Mouse (Mus musculus): ENCODE measurements around the gene Lpin2. TPM values are rescaled to one million over a fixed set of nuclear protein-coding genes. Genes with fewer than 3 reads are reported as not detected.

Lpin2 gene
- polyA plus RNA-seq (2014; fragmentation: Nextera tagmentation; extraction: Ambion mirVana) = 32.1 and 35.7 TPM in 2 replicates

GRCm38 (mm10) chr17:71182211-71182721, at the start of gene Lpin2:
Gene Lpin2, plus strand, starts transcription at chr17:71182560.
- no peak for ATAC-seq (ENCODE audit: low read depth)
- Histone ChIP-seq H3K36me3 (ENCODE audit: control insufficient read depth, insufficient read depth, low read length) (no peaks in the 10 kb centered on the region), H3K27me3 (replicated peaks; ENCODE audit: control insufficient read depth, insufficient read depth, low read length) (no peaks in the 10 kb centered on the region), H3K27ac (replicated peaks; ENCODE audit: low read depth, low read length) (peak within 1 kb of the TSS; percentile 92), H3K4me3 (ENCODE audit: low read depth, low read length) (peak within 1 kb of the TSS; percentile 85), H3K4me2 (ENCODE audit: low read depth, low read length) (peak within 1 kb of the TSS; percentile 77), H3K9me3 (ENCODE audit: control insufficient read depth, low read length) (no peaks in the 10 kb centered on the region), H3K4me1 (ENCODE audit: control insufficient read depth, insufficient read depth, low read length) (peaks cover 17% of the 10 kb centered on the region), H3K9ac (ENCODE audit: low read depth, low read length) (peak within 1 kb of the TSS; percentile 97)
- WGBS = 15% methylated on average over 6 of the region's 6 CpGs
- peak; percentile 35 for DNase-seq (ENCODE audit: low spot score)

DNA sequence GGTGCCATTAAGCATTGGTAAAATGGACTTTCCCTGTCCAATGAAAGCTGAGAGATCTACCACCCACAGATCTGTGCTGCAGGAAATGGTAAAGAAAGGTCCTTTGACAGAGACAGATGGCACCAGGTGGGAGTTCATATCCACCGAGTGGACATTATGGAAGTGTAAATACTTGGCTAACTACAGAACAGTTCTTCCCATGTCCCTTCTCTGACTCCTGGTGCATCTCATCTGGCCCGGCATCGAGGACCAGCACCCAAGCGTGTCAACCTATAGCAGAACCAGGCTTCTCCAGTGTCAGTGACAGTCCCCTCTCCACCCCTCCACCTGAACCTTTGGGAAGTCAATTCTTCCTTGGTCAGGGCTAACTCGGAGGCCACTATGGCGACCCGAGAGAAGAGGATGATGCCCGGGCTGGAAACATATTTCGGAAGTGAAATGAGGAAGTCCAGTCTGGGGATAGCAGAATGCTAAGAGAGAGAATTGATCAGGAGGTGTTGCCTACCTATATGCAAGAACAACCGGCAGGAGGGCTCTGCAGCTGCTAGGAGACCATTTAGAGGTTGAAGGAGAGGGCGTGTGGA, 49.4 kb upstream of the Lpin2 start:
- Histone ChIP-seq H3K4me1 (ENCODE audit: control insufficient read depth, insufficient read depth, low read length) (peaks cover under 1% of the 10 kb centered on the region; the same call in 1 of the 2 replicates), H3K4me2 (ENCODE audit: low read depth, low read length) (no peak overlapping the region), H3K27me3 (replicated peaks; ENCODE audit: control insufficient read depth, insufficient read depth, low read length) (no peaks in the 10 kb centered on the region), H3K9me3 (ENCODE audit: control insufficient read depth, low read length) (no peaks in the 10 kb centered on the region), H3K27ac (replicated peaks; ENCODE audit: low read depth, low read length) (no peak overlapping the region), H3K9ac (ENCODE audit: low read depth, low read length) (no peak overlapping the region), H3K4me3 (ENCODE audit: low read depth, low read length) (no peak overlapping the region), H3K36me3 (ENCODE audit: control insufficient read depth, insufficient read depth, low read length) (no peaks in the 10 kb centered on the region)
- no peak for ATAC-seq (ENCODE audit: low read depth)
- WGBS = 85% methylated on average over 11 of the region's 11 CpGs
- no peak for DNase-seq (ENCODE audit: low spot score)

DNA sequence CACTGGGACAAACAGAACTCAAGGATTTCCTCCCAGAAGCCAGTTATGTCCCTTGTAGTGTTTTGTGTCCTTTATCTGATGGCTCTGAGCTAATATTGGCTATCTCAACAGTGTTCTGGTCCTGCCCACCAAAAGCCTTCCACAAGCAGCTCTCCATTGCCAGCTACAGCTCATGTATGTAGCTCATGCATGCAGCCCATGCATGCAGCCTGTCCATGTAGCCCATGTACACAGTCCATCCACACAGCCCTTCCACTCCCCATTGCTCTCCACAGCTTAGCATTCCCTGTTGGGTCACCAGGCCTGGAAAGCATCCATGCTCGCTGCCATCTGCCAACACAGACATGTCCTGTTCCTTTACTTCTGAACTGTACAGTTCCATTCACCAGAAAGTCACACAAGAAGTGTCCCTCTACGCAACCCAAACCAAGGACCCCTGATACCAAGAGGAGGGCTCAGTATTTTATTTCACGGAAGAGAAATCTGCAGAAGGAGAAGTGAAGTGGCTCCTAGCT, 47.9 kb upstream of the Lpin2 start:
- ATAC-seq (ENCODE audit: low read depth) = no peak

GRCm38 (mm10) chr17:71135108-71135507, 47.3 kb upstream of the Lpin2 start:
- no peak overlapping the region for H3K27ac ChIP-seq (replicated peaks; ENCODE audit: low read depth, low read length)
- H3K4me2 ChIP-seq (ENCODE audit: low read depth, low read length) = no peak overlapping the region
- ATAC-seq (ENCODE audit: low read depth) (no peak), DNase-seq (ENCODE audit: low spot score) (no peak)
- H3K36me3 ChIP-seq (ENCODE audit: control insufficient read depth, insufficient read depth, low read length) = no peaks in the 10 kb centered on the region
- H3K9me3 ChIP-seq (ENCODE audit: control insufficient read depth, low read length) = no peaks in the 10 kb centered on the region
- no peak overlapping the region for H3K9ac ChIP-seq (ENCODE audit: low read depth, low read length)
- no peak overlapping the region for H3K4me3 ChIP-seq (ENCODE audit: low read depth, low read length)
- H3K27me3 ChIP-seq (replicated peaks; ENCODE audit: control insufficient read depth, insufficient read depth, low read length) = no peaks in the 10 kb centered on the region
- H3K4me1 ChIP-seq (ENCODE audit: control insufficient read depth, insufficient read depth, low read length) = no peaks in the 10 kb centered on the region
- WGBS = 50% methylated on average over 5 of the region's 5 CpGs

More for the DNA sequence above, 47.9 kb upstream of the Lpin2 start:
- no peaks in the 10 kb centered on the region for H3K4me1 ChIP-seq (ENCODE audit: control insufficient read depth, insufficient read depth, low read length)
- no peak overlapping the region for H3K9ac ChIP-seq (ENCODE audit: low read depth, low read length)
- no peaks in the 10 kb centered on the region for H3K27me3 ChIP-seq (replicated peaks; ENCODE audit: control insufficient read depth, insufficient read depth, low read length)
- WGBS = 87% methylated on average over 3 of the region's 3 CpGs
- H3K36me3 ChIP-seq (ENCODE audit: control insufficient read depth, insufficient read depth, low read length) = no peaks in the 10 kb centered on the region
- H3K9me3 ChIP-seq (ENCODE audit: control insufficient read depth, low read length) = no peaks in the 10 kb centered on the region
- no peak overlapping the region for H3K27ac ChIP-seq (replicated peaks; ENCODE audit: low read depth, low read length)
- no peak for DNase-seq (ENCODE audit: low spot score)
- H3K4me3 ChIP-seq (ENCODE audit: low read depth, low read length) = no peak overlapping the region
- H3K4me2 ChIP-seq (ENCODE audit: low read depth, low read length) = no peak overlapping the region

DNA sequence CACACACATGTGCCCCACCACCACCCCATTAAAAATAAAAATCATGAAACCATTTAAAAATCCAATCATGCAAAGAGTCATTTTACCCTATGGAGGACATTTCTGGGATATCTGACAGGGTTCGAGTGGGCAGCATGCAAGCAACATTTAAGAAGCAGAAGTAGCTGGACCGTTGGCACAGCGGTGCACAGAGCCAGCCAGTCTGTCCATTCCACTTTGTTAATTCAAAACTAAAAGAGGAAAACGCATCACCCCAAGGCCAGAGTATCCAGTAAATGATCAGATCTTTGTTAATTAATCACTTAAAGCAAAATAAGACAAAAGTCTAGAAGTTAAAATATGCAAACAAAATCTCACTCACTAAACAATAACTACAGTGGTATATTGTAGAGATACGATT, 46.5 kb upstream of the Lpin2 start:
- Histone ChIP-seq H3K4me3 (ENCODE audit: low read depth, low read length) (no peak overlapping the region), H3K36me3 (ENCODE audit: control insufficient read depth, insufficient read depth, low read length) (no peaks in the 10 kb centered on the region), H3K27me3 (replicated peaks; ENCODE audit: control insufficient read depth, insufficient read depth, low read length) (no peaks in the 10 kb centered on the region), H3K27ac (replicated peaks; ENCODE audit: low read depth, low read length) (no peak overlapping the region), H3K4me1 (ENCODE audit: control insufficient read depth, insufficient read depth, low read length) (no peaks in the 10 kb centered on the region), H3K9ac (ENCODE audit: low read depth, low read length) (no peak overlapping the region), H3K4me2 (ENCODE audit: low read depth, low read length) (no peak overlapping the region), H3K9me3 (ENCODE audit: control insufficient read depth, low read length) (no peaks in the 10 kb centered on the region)
- DNase-seq (ENCODE audit: low spot score) (no peak), ATAC-seq (ENCODE audit: low read depth) (no peak)
- 84% methylated on average over 5 of the region's 5 CpGs for WGBS

GRCm38 (mm10) chr17:71136384-71137333, 45.7 kb upstream of the Lpin2 start:
- WGBS = 70% methylated on average over 16 of the region's 16 CpGs
- Histone ChIP-seq H3K27ac (replicated peaks; ENCODE audit: low read depth, low read length) (no peak overlapping the region), H3K4me1 (ENCODE audit: control insufficient read depth, insufficient read depth, low read length) (no peaks in the 10 kb centered on the region), H3K9me3 (ENCODE audit: control insufficient read depth, low read length) (no peaks in the 10 kb centered on the region), H3K4me3 (ENCODE audit: low read depth, low read length) (no peak overlapping the region), H3K36me3 (ENCODE audit: control insufficient read depth, insufficient read depth, low read length) (no peaks in the 10 kb centered on the region), H3K4me2 (ENCODE audit: low read depth, low read length) (no peak overlapping the region), H3K9ac (ENCODE audit: low read depth, low read length) (no peak overlapping the region), H3K27me3 (replicated peaks; ENCODE audit: control insufficient read depth, insufficient read depth, low read length) (no peaks in the 10 kb centered on the region)
- no peak for DNase-seq (ENCODE audit: low spot score)
- ATAC-seq (ENCODE audit: low read depth) = no peak

DNA sequence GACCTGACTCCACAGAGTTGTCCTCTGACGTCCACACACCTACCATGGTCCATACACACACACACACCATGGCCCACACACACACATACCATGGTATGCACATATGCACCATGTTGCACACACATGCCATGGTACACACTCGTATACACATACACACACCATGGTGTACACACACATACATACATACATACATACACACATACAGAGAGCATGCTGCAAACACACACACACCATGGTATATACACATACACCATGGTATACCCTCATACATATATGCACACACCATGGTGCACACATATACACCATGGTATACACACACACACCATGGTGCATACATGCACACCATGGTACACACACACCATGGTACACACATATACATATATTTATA, 45.0 kb upstream of the Lpin2 start:
- Histone ChIP-seq H3K36me3 (ENCODE audit: control insufficient read depth, insufficient read depth, low read length) (no peaks in the 10 kb centered on the region), H3K27ac (replicated peaks; ENCODE audit: low read depth, low read length) (no peak overlapping the region), H3K4me3 (ENCODE audit: low read depth, low read length) (no peak overlapping the region), H3K9ac (ENCODE audit: low read depth, low read length) (no peak overlapping the region), H3K4me1 (ENCODE audit: control insufficient read depth, insufficient read depth, low read length) (no peaks in the 10 kb centered on the region), H3K9me3 (ENCODE audit: control insufficient read depth, low read length) (no peaks in the 10 kb centered on the region), H3K4me2 (ENCODE audit: low read depth, low read length) (no peak overlapping the region), H3K27me3 (replicated peaks; ENCODE audit: control insufficient read depth, insufficient read depth, low read length) (no peaks in the 10 kb centered on the region)
- ATAC-seq (ENCODE audit: low read depth) (no peak), DNase-seq (ENCODE audit: low spot score) (no peak)
- WGBS = 80% methylated on average over 2 of the region's 2 CpGs

DNA sequence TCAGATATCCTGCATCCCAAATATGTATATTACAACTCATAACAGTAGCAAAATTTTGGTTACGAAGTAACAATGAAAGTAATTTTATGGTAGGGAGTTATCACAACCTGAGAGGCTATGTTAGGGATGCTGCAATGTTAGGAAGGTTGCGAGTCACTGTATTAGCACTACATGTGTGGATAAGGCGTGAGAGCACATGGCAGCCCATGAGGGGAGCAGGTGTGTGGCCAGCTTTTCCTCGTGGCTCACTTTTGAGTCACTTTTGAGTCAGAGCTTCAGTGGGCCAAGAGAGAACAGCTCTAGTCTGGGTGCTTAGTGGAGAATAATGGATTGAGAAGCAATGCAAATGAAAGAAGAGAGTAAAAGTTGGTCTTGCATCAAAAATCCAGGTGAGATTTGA, 40.3 kb upstream of the Lpin2 start:
- Histone ChIP-seq H3K4me3 (ENCODE audit: low read depth, low read length) (no peak overlapping the region), H3K27me3 (replicated peaks; ENCODE audit: control insufficient read depth, insufficient read depth, low read length) (no peaks in the 10 kb centered on the region), H3K9ac (ENCODE audit: low read depth, low read length) (no peak overlapping the region), H3K27ac (replicated peaks; ENCODE audit: low read depth, low read length) (no peak overlapping the region), H3K4me2 (ENCODE audit: low read depth, low read length) (no peak overlapping the region), H3K9me3 (ENCODE audit: control insufficient read depth, low read length) (no peaks in the 10 kb centered on the region), H3K4me1 (ENCODE audit: control insufficient read depth, insufficient read depth, low read length) (no peaks in the 10 kb centered on the region), H3K36me3 (ENCODE audit: control insufficient read depth, insufficient read depth, low read length) (no peaks in the 10 kb centered on the region)
- no peak for DNase-seq (ENCODE audit: low spot score)
- WGBS = 73% methylated on average over 4 of the region's 4 CpGs
- ATAC-seq (ENCODE audit: low read depth) = no peak
